Mouse (Mus musculus): Measurements from ENCODE around the gene Tcerg1l.

- no peak for TF ChIP-seq GATA1 (IDR thresholded peaks at IDR 0.05; ENCODE audit: borderline replicate concordance, low read length)
- no peak for TF ChIP-seq FLI1 (IDR thresholded peaks at IDR 0.05; ENCODE audit: low read length)
Measured at GRCm38 (mm10) chr7:138432541-138432940, 35.0 kb upstream of the Tcerg1l start.

Data from megakaryocyte, embryonic 14.5 days (primary cell).